Mouse (Mus musculus): ENCODE measurements at regions not wholly inside any gene's neighbourhood (a gene's known extent, or its start where the extent isn't known, plus 50 kb on each side); places are given as distances from the start of the nearest gene placed in this dataset.
"Not testable (repeated sequence)": the region's sequence is repeated elsewhere in the genome, so short reads cannot be mapped to it uniquely, and the experiment has no call there.

DNA sequence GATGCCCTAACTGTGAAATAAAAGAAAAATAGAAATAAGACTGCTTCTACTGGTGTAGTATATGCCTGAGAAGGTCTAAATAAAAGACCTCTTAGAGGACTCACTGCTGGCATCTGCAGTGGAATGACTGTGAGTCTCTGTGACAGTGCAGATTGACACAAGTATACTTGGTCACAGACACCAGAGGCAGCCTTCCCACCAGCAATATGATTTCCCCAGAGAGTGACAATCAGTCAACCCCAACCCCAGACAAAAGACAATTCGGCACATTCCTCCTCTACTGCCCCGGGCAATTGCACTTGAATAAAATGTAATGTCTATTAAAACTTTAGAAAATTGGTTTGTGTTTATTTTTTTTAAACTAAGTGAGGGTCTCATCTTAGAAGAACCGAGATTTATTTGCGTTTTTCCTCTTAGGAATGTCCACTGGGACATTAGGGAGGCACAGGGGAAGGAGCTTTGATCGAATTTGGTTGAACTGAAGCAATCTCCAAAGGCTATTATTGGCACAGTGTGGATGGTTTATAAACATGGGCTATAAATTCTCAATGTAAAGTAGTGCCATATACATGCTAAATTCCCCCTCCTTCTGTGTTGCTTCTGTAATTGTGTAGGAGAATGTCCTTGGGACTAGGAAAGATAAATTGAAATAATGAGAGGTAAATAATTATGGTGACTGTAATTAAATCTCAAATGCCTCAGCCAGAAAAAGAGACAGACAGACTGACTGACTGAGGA lies 123.0 kb upstream of the Lnx1 start:
- DNase-seq: no peak

DNA sequence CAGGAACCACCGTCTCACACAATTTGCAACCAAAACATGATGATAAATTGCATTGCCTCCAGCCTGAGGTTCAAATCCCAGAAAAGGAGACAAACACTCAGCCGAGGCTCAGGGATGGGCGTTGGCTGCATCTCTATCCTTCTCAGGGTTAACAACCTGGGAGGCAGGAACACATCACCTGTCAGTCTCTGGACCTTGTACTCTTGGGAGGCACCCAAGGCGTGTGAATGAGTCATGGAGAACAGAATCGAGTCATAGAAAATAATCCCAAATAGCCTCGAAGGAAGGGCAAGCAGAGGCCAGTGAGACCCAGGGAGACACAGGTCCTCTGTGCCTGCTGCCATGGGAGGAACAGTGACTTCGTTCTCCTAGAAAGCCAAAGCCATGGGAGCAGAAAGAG lies 121.0 kb upstream of the Lnx1 start:
- no peak for DNase-seq

DNA sequence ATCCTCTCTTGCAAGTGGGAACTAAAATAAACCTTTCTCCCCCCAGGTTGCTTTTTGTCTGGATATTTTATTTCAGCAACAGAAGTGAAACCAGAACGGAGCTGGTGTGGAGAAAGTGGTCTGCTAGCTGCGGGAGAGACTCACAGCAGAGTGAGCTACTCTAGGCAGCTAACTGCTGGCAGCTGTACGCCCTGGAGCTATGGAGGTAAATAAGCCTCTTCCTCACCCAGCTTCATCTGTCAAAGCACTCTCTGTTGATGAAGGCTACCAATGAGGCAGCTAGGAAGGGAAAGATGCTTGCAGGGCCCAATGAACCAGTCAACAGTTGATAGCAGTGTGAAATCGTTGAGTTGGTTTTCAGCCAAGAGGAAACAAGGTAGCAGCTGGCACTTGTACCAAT lies 119.3 kb upstream of the Lnx1 start:
- DNase-seq: no peak

DNA sequence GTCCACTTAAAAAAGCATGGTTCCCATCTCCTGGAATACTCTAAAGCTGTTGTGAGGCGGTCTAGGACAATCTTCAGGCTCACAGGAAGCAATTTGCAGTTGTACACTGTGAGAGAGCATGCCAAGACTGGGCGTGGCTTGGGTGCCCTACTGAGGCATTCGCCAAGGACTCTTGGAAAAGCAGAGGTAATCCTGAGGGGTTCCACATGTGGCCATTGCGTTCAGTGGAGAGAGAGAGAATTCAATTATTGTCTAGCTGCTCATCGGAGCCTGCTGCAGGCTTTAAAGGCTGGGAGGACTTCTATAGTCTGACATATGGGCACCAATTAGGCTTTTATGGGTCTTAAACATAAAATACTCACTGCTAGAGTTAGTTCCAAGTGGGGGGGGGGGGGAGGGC lies 113.8 kb upstream of the Lnx1 start:
- DNase-seq: no peak

DNA sequence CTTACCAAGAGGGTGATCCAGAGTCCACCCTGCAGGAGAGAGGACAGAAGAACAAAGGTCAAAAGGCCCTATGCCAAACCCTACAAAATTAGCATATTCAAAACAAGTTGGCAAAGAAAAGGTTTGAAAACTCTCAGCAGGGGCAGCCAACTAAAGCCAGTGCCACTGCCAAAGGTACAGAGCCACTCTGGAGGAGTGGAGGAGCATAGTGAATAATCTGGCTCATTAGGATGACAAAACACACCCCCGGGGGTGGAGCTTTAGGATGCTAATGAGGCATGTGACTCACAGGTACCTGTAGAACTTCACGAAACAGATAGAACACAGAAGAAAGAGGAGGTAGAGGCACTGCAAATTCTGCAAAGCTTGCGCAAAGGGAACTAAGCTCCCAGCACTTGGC lies 110.7 kb upstream of the Lnx1 start:
- peak in 1 of 2 experiments; percentile 13 for DNase-seq

DNA sequence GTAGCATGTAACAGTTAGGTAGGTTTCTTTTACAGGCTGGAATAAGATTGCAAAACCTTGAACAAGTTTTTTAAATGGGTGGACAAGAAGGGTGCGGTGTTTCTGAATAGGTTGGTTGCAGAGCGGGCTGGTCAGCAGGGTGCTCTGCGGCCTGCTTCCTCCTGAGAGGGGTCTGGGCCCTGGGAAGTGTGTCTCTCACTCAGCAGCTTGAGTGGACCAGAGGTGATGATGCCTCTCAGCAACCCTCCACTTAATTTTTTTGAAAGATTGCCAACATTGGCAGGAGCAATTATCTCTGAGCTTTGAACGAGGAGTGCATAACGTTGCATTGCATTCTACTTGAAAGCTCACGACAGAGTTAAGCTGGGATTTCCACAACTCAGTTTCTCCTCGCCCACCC lies 108.3 kb upstream of the Lnx1 start:
- DNase-seq: no peak

DNA sequence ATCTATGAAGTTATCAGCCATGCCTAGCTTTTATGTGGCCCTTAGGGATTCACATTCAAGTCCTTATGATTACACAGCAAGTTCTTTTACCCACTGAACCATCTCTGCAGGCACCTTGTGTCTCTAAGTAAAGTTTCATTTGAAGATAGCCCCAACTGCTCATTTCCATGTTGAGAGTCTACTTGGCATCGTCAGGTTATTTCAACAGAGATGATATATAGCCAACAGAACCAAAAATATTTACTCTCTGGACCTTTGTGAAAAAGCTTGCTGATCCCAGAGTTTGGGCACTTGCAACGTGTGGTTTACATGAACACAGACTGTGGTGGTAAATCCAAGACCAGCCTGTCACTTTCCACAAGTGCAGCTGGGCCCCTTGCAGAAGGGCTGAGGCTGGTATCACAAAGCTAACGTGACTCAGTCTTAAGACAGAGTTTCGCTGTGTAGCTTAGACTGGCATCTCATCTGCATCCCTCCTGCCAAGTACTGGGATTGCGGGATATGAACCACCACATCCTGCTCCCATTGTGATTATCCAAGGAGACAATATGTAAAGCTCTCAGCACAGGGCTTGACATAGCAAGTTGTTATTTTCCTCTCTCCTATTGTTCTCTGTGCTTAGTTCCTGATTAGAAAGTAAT lies 105.0 kb upstream of the Lnx1 start:
- no peak for DNase-seq

DNA sequence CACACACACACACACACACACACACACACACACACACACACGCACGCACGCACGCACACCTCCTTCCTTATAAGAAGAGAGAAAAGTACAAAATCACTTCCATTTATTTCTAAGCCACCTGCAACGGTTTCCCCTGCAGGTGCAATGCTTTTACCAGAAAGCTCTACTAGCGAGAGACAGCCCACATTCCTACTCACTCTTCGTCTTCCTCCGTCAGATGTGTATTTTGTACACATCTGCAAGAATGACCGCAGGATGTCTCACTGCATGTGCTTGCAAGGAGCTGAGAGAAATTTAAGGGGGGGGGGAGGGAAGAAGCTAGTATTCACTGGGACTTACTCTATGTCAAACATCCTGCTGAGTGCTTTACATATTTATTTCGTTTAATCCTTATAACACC lies 99.2 kb upstream of the Lnx1 start:
- no peak for DNase-seq

DNA sequence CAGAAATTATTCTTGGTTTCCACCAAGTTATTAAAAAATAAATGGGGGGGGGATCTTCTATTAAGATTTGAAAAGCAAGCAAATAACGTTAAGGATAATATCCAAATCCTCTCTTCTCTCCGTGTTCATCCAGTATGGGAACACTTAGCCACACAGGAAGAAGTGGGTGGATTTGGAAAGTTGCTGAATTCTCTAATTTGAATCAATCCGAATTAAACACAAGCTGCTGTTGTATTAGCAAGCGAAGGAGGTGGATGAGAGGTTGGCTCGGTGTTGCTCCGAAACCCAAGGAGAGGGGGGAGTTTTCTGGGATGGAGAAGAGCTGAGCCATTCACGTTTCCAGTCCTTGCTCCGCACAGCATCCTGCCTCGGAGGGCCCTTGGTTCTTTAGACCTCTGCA lies 97.6 kb upstream of the Lnx1 start:
- peak; percentile 21 to 23 for DNase-seq

DNA sequence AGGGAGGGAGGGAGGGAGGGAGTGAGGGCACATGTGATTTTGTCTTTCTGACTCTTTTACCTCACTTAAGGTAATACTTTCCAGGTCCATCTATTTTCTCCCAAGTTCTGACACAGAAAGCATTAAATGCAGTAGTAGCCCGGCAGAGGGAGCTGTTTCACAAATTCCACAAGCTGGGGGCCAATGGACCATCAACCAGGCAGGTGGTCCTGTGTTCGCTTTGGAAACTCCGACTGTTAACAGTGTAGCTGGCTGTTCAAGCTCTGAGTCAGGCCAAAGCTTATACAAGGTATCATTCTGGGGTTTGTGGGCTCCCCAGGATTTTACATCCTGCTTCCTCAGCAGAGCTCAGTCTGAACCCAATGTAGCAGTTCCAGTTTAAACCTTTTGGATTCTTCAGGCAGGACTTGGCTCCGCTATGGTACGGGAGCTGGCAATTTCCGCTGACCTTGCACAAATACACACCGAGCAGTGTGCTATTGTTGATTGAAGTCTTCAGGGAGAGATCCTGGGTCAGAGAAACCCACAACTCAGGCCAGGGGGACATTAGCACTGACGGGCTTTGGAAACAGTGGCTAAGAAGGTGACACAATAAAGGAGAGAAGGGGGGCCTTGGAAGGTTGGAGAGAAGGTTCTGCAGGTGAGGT lies 93.8 kb upstream of the Lnx1 start:
- peak; percentile 26 to 39 for DNase-seq

DNA sequence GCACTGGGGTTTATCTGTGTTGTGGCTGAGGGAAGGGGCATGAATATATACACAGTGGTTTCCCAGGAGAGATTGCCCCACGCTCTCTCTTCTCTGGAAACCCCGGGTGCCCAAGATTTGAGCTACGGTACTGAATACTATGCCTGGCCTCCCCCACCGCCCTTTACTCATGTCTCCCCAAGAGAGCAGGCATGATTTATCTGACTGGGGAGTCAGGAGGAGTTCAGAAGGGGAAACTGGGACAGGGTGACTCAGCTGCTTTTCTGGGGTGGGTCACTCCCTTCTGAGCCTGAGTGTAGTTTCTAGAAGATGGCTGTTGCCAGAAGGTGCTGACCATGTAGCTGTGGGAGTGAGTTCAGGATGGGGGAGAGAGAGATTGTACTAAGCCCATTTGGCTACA lies 92.0 kb upstream of the Lnx1 start:
- no peak for DNase-seq

DNA sequence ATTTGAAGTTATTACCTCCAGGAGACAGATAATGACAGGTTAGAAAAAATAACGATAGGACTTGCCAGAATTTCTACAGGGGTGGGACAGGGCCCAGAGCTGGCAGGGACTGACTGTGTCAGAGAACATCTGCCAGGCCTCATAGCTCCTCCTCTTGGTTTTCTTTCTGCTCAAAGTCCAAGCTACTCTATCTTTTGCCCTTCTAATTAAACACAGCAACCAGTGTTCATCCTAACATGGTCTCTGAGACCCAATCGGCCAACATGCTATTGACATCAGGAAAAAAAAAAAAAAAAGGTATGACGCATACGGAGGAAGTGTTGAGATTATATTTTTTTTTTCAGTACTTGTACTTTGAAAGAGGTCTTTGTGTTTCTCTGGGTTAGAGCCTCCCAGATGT lies 90.7 kb upstream of the Lnx1 start:
- DNase-seq: no peak

DNA sequence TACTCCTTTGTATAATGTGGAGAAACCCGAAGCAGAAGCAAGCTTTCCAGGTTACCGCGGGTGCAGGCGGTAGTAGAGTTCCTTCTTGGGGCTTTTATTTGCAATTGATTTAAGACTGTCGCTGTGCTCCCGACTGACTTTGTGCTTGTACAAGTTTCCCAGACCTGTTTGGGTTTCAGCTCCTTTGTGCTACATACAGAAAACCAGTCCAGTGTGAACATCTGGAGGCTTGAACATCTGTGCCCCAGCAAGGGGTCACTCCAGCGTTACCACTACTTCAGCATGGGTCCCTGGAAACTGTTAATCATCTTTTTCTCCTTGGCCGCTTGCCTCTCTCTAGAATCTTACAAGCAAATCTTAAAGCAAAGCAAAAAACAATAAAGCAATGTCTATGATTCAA lies 90.2 kb upstream of the Lnx1 start:
- DNase-seq: no peak

DNA sequence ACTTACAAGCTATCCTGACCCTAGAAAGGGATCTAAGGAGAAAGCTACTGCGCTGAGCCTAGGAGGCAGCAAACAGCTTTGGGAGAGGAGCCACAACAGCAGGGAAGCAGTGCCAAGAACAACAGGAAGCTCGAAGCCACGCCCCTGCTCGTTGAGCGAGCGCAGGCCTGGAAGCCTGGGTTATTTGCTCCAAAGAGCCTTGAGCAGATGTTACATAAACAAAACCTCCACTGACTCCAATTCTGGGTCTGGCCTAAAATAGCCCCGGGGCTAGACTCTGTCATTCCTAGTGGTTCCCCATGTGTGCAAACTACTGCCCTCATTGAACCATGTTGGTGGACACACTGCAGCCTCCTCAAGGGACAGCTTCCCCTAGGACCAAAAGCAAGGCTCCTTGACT lies 89.6 kb upstream of the Lnx1 start:
- peak; percentile 33 to 41 for DNase-seq

DNA sequence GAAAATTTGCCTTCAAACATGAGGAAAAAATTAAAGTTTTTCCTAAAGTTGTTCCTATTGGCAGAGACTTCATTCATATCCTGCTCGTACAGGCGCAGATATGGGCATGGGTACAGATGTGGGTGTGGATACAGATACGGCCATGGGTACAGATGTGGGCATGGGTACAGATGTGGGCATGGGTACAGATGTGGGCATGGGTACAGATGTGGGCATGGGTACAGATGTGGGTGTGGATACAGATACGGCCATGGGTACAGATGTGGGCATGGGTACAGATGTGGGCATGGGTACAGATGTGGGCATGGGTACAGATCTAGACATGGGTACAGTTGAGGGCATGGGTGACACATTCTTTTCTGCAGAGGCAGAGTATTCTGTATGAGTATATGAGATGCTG lies 87.8 kb upstream of the Lnx1 start:
- not testable (repeated sequence) for DNase-seq

DNA sequence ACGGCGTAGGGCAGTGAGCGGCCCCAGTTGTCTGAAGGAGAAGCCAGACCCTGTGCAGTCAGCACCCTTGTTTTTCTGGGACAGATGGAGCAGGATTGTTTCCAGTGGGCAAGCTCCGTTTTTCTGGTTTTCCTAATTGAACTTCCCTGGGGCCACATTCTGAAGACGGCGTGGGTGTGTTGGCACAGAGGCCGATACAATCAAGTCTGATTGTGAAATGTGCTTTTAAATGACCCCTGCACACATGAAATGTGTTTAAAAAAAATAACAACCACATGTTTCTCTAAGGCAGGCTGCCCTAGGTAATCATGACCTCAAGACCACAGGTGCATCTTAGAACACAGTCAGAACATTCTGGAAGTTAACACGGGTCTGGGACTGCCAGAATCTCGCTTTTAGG lies 81.2 kb upstream of the Lnx1 start:
- DNase-seq: no peak

DNA sequence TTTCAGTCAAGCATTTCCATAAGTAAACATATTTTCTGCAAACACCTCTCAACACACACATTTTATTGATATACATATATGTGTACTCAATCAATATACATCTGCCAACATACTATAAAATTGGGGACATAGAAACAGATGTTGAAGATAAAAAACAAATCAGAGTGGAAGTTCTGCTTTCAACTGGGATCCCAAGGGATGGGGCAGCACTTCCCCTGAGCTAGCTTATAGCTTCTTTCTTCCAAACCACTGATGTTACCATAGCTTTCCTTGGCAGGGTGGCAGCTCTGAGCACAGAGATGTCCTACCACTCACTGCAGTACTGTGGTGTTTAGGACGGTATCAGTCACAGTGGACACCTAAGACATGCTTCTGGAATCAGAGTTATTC lies 75.4 kb upstream of the Lnx1 start:
- no peak for DNase-seq

DNA sequence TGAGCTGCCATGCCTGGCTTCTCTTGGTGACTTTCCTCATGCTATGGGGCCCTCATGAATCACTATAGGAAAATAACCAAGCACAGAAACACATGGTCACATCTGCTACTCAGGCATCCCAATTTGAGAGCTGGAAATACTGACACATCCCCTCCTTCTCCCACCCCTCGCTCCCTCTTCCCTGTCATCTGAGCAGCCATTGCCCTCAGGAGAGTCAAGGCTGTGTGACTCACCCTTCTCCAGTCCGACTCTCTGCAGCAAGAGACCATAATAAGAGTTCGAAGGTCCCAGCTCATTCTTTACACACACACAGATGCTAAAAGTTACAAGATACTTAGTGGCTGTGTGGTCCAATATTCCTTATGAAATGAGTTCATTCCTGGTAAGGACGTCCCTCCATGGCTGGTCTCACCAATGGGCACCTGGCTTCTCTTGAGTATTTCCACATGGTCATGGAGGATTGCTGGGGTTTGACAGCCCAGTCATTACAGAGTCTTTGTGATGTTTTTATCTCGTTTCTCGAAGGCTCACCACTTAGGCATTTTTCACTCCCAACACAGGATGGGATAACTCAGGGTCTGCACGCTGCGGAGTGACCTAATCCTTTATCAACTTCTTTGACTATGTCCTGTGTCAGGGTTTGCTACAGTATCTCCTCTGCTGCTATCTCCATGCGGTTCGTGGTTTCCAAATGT lies 74.8 kb upstream of the Lnx1 start:
- DNase-seq: no peak

DNA sequence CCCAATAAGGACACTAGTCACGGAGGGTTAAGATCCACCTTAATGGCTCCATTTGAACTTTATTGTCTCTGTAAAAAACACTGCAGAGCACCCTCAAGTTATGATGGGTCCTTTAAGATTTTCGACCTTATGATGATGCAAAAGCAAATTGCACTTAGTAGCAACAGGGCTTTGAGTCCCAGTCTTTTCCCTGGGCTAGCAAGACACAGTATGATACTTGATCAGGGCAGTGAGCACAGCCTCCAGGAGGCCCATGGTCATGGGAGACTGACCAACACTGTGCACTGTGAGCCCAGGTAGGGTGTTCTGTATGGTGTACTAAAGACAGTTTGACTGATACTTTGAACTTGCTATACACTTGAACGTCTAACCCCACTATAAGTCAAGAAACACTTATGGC lies 73.4 kb upstream of the Lnx1 start:
- DNase-seq: no peak

DNA sequence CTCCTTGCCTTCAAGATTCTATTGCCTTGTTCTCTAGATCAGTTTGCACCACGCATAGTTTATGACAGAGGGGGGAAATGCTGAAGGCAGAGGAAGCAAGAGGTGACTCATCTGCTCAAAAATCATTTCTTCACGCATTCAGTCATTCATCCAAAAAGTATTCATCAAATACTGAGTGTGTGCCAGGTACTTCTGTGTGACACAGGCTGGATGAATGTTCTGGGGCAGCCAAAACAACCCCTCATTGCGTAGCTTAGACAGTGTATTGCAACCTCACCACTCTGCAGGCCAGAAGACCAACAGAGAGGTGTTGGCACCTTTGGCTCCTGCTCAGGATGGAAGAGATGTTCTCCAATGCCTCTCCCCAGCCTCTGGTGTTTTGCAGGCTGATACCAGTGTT lies 72.9 kb upstream of the Lnx1 start:
- no peak for DNase-seq

DNA sequence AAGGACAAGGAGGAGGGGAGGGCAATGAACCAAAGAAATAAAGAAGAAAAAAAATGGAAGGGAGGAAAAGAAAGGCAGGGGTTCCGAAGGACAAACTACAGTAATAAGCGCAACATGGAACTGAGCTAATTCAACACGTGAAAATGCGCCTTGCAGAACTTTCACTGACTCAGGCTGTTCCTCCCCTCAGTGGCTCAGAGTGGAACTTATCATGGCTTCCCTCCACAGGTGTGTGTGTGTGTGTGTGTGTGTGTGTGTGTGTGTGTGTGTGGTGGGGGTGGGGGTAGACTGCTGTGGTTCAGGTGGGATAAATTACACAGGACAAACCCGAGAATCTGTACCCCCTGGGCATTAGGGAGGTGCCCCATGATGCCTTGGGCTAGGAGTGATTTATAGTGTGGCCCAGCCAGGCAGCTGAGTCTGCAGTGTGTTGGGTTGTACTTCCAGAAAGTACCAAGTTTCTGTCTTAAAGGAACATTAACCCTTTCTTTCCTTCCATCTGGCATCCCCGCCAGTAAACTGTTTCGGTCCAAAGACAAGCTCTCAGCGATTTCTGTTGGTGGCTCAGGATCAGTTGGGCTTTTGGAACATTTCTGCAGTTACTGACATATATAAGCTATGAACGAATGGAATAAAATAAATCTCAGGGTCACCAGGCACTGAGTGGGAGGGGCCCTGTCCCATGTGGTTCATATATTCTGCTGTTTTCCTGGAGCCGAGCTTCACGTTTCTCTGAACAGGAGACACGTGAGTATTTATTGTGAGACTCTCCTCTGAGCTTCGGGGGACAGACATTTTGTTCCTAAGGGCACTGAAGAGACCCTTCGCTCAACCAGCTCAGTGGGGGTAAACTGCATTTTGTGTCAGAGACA lies 71.1 kb upstream of the Lnx1 start:
- no peak for DNase-seq

DNA sequence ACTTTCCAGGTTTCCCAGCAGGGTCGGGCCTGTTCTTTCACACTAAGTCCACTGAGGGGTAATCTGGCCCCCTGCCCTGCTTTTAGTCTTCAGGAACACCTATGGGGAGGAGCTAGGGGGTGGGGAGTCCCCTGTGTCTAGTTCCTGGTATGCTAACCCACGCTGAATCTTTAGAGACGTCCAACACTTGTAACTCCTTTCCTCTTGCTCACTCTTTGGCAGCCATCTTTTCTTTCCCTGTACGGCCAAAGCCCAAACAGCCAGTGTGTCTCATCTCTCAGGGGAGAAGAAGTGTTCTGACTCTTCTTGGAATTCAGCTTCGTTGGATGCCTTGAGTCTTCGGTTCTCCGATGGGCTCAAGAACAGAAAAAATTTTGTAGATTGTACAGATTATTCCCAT lies 68.4 kb upstream of the Lnx1 start:
- no peak for DNase-seq

DNA sequence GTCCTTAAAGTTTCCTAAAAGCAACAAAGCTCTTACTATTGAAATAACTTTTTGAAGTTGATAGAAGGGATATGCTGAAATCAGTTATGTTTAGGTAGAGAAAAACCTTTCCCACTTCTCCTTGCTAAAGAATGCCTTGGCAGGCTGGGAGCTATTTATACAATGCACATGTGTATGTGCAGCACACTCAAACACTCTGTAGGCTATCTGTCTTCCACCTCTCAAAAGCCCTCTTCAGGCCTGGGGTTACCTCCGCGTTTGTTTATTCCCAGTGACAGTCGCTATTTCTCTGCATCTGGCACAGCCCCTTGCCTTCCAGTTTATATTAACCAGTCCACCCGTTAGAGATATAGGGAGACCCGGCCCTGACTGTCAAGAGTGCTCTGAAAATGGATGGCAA lies 66.3 kb upstream of the Lnx1 start:
- DNase-seq: no peak
